Mouse (Mus musculus) urinary bladder, postnatal 14 days (tissue): ENCODE results near the gene Ticrr.

Source experiments
- DNase-seq: peaks from one replicate; pipeline ENCODE4 v3.0.0; 2021; ENCODE audit warnings: low spot score

Ticrr gene

DNA sequence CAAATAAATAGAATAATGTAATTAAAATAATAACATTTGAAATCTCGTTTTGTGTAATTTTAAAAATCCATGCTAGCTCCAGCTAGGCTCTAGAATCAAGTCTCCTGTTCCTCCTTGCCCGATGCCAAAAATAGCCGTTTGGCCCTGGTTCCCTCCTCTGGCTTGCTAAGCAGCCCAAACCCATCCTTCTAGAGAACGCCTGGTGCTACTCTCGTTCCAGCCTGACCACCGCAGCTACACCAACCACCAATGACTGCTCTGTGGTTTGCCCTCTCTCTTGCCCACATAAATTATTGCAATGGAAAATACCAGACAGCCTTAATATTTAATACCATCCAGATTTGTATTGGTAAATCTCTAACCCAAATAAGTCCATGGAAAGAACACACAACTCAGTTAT is 87.7 kb downstream of the Ticrr start:
- no peak for DNase-seq
